Mouse (Mus musculus): ENCODE results near the gene Hfe2. TPM values are rescaled to one million over a fixed set of nuclear protein-coding genes. Genes with fewer than 3 reads are reported as not detected.

Hfe2 gene
- total and polyA plus RNA-seq, 2 experiments: 29.6 to 93.8 TPM

- WGBS: 43% methylated on average over 4 of the region's 4 CpGs
- TF ChIP-seq POLR2A (IDR thresholded peaks at IDR 0.05; ENCODE audit: extremely low read depth, insufficient read depth, low read length) (no peak), CTCF (IDR thresholded peaks at IDR 0.05; ENCODE audit: low read depth, low read length) (peak; percentile 59; the same call in 1 of the 2 replicates)
- Histone ChIP-seq H3K27me3 (ENCODE audit: control insufficient read depth, insufficient read depth, low read length) (no peaks in the 10 kb centered on the region), H3K9ac (ENCODE audit: low read depth, low read length) (no peak overlapping the region), H3K27ac (replicated peaks; ENCODE audit: insufficient read depth, low read depth, low read length) (no peak overlapping the region), H3K4me3 (ENCODE audit: insufficient read depth, low read depth, low read length) (no peak overlapping the region), H3K79me2 (ENCODE audit: control insufficient read depth, insufficient read depth, low read length) (no peaks in the 10 kb centered on the region), H3K4me1 (ENCODE audit: control insufficient read depth, insufficient read depth, low read length) (0 out of 2 replicates have a peak, but pooled peaks cover 1% of the 10 kb centered on the region), H3K36me3 (ENCODE audit: control insufficient read depth, insufficient read depth, low read length) (no peaks in the 10 kb centered on the region)
- peak; percentile 44 for DNase-seq (ENCODE audit: extremely low read depth, low read depth, low spot score)
Measured at GRCm38 (mm10) chr3:96522149-96522548, 2.8 kb upstream of the Hfe2 start.

GRCm38 (mm10) chr3:96524028-96524810 is 753 bp upstream of the Hfe2 start:
- H3K4me3 ChIP-seq (ENCODE audit: insufficient read depth, low read depth, low read length): peak overlapping the region; percentile 11; the same call in 1 of the 2 replicates
- H3K79me2 ChIP-seq (ENCODE audit: control insufficient read depth, insufficient read depth, low read length): no peaks in the 10 kb centered on the region
- peak overlapping the region; percentile 97 for H3K27ac ChIP-seq (replicated peaks; ENCODE audit: insufficient read depth, low read depth, low read length)
- WGBS: 21% methylated on average over 12 of the region's 12 CpGs
- no peak for TF ChIP-seq CTCF (IDR thresholded peaks at IDR 0.05; ENCODE audit: low read depth, low read length)
- no peak for TF ChIP-seq POLR2A (IDR thresholded peaks at IDR 0.05; ENCODE audit: extremely low read depth, insufficient read depth, low read length)
- DNase-seq (ENCODE audit: extremely low read depth, low read depth, low spot score): peak; percentile 89
- peaks cover 13% of the 10 kb centered on the region for H3K36me3 ChIP-seq (ENCODE audit: control insufficient read depth, insufficient read depth, low read length)
- peak overlapping the region; percentile 69 for H3K9ac ChIP-seq (ENCODE audit: low read depth, low read length)
- no peaks in the 10 kb centered on the region for H3K27me3 ChIP-seq (ENCODE audit: control insufficient read depth, insufficient read depth, low read length)
- H3K4me1 ChIP-seq (ENCODE audit: control insufficient read depth, insufficient read depth, low read length): peaks cover 12% of the 10 kb centered on the region

GRCm38 (mm10) chr3:96526013-96526762 is 1.2 kb downstream of the Hfe2 start:
- Histone ChIP-seq H3K36me3 (ENCODE audit: control insufficient read depth, insufficient read depth, low read length) (peaks cover 16% of the 10 kb centered on the region), H3K4me3 (ENCODE audit: insufficient read depth, low read depth, low read length) (peak overlapping the region; percentile 67), H3K27me3 (ENCODE audit: control insufficient read depth, insufficient read depth, low read length) (no peaks in the 10 kb centered on the region), H3K27ac (replicated peaks; ENCODE audit: insufficient read depth, low read depth, low read length) (peak overlapping the region; percentile 97), H3K9ac (ENCODE audit: low read depth, low read length) (peak overlapping the region; percentile 80), H3K79me2 (ENCODE audit: control insufficient read depth, insufficient read depth, low read length) (no peaks in the 10 kb centered on the region), H3K4me1 (ENCODE audit: control insufficient read depth, insufficient read depth, low read length) (peaks cover 12% of the 10 kb centered on the region)
- peak; percentile 90 for DNase-seq (ENCODE audit: extremely low read depth, low read depth, low spot score)
- no peak for TF ChIP-seq CTCF (IDR thresholded peaks at IDR 0.05; ENCODE audit: low read depth, low read length)
- TF ChIP-seq POLR2A (IDR thresholded peaks at IDR 0.05; ENCODE audit: extremely low read depth, insufficient read depth, low read length): 0 out of 2 replicates have a peak, but pooled peaks have one; percentile 49
- WGBS: 19% methylated on average over 11 of the region's 11 CpGs

GRCm38 (mm10) chr3:96526864-96527542 is 2.0 kb downstream of the Hfe2 start:
- DNase-seq (ENCODE audit: extremely low read depth, low read depth, low spot score): peak; percentile 61
- peaks cover 12% of the 10 kb centered on the region for H3K4me1 ChIP-seq (ENCODE audit: control insufficient read depth, insufficient read depth, low read length)
- H3K4me3 ChIP-seq (ENCODE audit: insufficient read depth, low read depth, low read length): peak overlapping the region; percentile 59
- H3K36me3 ChIP-seq (ENCODE audit: control insufficient read depth, insufficient read depth, low read length): peaks cover 16% of the 10 kb centered on the region
- no peaks in the 10 kb centered on the region for H3K79me2 ChIP-seq (ENCODE audit: control insufficient read depth, insufficient read depth, low read length)
- peak overlapping the region; percentile 64 for H3K27ac ChIP-seq (replicated peaks; ENCODE audit: insufficient read depth, low read depth, low read length)
- 2% methylated on average over 44 of the region's 44 CpGs for WGBS
- H3K9ac ChIP-seq (ENCODE audit: low read depth, low read length): peak overlapping the region; percentile 68
- H3K27me3 ChIP-seq (ENCODE audit: control insufficient read depth, insufficient read depth, low read length): no peaks in the 10 kb centered on the region
- TF ChIP-seq POLR2A (IDR thresholded peaks at IDR 0.05; ENCODE audit: extremely low read depth, insufficient read depth, low read length) (peak; percentile 42; the same call in 1 of the 2 replicates), CTCF (IDR thresholded peaks at IDR 0.05; ENCODE audit: low read depth, low read length) (no peak)

DNA sequence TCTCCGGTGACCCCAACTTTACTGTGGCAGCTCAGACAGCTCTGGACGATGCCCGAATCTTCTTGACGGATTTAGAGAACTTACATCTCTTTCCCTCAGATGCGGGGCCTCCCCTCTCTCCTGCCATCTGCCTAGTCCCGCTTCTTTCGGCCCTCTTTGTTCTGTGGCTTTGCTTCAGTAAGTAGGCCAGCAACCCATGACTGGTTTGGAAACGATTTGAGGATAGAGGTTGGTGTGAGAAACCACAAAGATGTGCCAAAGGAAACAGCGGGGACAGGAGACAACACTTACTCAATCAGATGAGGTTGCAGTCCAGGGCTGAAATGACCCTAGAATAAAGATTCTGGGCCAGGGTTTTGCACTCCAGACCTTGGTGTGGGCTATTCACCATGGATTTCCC is 3.5 kb downstream of the Hfe2 start:
- H3K27ac ChIP-seq (replicated peaks; ENCODE audit: insufficient read depth, low read depth, low read length): peak overlapping the region; percentile 58
- no peaks in the 10 kb centered on the region for H3K27me3 ChIP-seq (ENCODE audit: control insufficient read depth, insufficient read depth, low read length)
- 31% methylated on average over 9 of the region's 9 CpGs for WGBS
- H3K9ac ChIP-seq (ENCODE audit: low read depth, low read length): peak overlapping the region; percentile 1
- peaks cover 16% of the 10 kb centered on the region for H3K36me3 ChIP-seq (ENCODE audit: control insufficient read depth, insufficient read depth, low read length)
- H3K79me2 ChIP-seq (ENCODE audit: control insufficient read depth, insufficient read depth, low read length): no peaks in the 10 kb centered on the region
- peak; percentile 97 for DNase-seq (ENCODE audit: extremely low read depth, low read depth, low spot score)
- no peak for TF ChIP-seq POLR2A (IDR thresholded peaks at IDR 0.05; ENCODE audit: extremely low read depth, insufficient read depth, low read length)
- TF ChIP-seq CTCF (IDR thresholded peaks at IDR 0.05; ENCODE audit: low read depth, low read length): no peak
- H3K4me1 ChIP-seq (ENCODE audit: control insufficient read depth, insufficient read depth, low read length): peaks cover 12% of the 10 kb centered on the region
- no peak overlapping the region for H3K4me3 ChIP-seq (ENCODE audit: insufficient read depth, low read depth, low read length)

Data from liver, adult 2 months (tissue).